Mouse (Mus musculus) E14TG2a.4 (cell line): ENCODE results near the gene Csrp2.

Experiments used
- CTCF ChIP-seq: conservative IDR thresholded peaks from 2 replicates; pipeline ENCODE4 v1.5.1; 2014; ENCODE audit warnings: low read length
- NANOG ChIP-seq: IDR thresholded peaks from 2 replicates; pipeline ENCODE4 v1.6.1; 2014; ENCODE audit warnings: borderline replicate concordance, low read length, mixed read lengths
- POU5F1 ChIP-seq: IDR thresholded peaks from 2 replicates; pipeline ENCODE4 v1.6.1; 2014; ENCODE audit warnings: low read length, borderline replicate concordance

DNA sequence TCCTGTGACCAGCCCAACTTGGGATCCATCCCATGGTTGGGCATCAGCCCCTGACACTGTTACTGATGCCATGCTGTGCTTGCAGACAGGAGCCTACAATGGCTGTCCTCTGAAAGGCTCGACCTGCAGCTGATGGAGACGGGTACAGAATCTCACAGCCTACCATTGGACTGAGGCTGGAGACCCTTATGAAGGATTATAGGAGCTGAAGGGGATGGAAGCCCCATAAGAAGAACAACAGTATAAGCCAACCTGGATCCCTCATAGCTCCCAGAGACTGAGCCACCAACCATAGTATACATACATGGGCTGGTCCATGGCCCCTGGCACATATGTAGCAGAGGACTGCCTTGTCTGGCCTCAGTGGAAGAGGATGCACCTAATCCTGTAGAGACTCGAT lies 42.6 kb upstream of the Csrp2 start:
- TF ChIP-seq CTCF (no peak), NANOG (no peak), POU5F1 (no peak)
